10 mouse cellular contexts compared by ENCODE assay signal in the genomic region with DNA sequence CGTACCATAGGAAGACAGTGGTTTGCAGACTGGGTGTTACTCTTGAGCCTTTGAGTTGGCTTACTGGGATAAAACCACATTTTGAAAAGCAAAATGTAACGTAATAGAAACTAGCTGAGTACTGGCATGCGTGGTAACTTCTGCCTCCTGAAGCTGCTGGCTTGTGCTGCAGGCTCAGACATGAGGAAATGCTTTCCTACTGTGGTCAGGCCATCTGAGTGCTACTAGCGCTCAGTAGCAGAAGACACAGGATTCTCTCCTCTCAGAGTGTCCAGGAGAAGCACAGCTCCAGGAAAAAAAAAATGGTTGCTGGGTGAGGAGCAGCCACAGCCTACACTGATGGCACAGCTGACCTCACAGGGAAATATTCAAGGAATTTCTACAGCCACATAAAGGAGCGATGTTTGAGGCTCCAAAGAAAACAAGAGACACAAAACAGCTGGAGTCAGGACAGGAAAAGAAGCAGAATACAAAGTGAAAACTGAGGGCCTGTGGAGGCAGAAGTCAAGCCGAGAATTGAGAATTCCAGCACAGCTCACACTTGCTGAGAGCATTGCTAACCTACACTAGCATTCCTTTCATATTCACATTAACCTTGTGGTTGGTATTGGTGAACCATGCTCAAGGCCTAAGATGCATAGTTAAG. TPM values are rescaled to one million over a fixed set of nuclear protein-coding genes. Genes with fewer than 3 reads are reported as not detected.
A peak's percentile ranks its signal among the peaks of the same experiment; 100 is the strongest.
DNase-seq lines count a peak whose midpoint lies in the region; ATAC-seq and TF ChIP-seq lines count a peak whose summit lies in the region.
"Had no signal": no experiment of that assay in that cellular context is flagged by ENCODE, and none has a peak within 500 bp of the region (broad histone marks: within the 10 kb centered on the region; RNA-seq: fewer than 3 reads in every experiment).

No protein-coding gene starts in this region.

- H3K27me3 ChIP-seq in kidney, embryonic 15.5 days, result no peaks in the 10 kb centered on the region
- H3K27me3 ChIP-seq in heart, embryonic 16.5 days (ENCODE audit: control insufficient read depth, insufficient read depth, low read length), result peaks cover 2% of the 10 kb centered on the region; the same call in 1 of the 2 replicates
- H3K27me3 ChIP-seq in myocyte (ENCODE audit: control insufficient read depth, insufficient read depth, insufficient read length), result no peaks in the 10 kb centered on the region

- no peaks in the 10 kb centered on the region for H3K36me3 ChIP-seq in kidney, embryonic 15.5 days
- no peaks in the 10 kb centered on the region for H3K36me3 ChIP-seq in heart, embryonic 16.5 days (ENCODE audit: control insufficient read depth, insufficient read depth)
- H3K36me3 ChIP-seq in myocyte (ENCODE audit: control insufficient read depth, insufficient read depth), result no peaks in the 10 kb centered on the region

- 39% methylated on average over 6 of the region's 6 CpGs for WGBS in kidney, embryonic 15.5 days
- WGBS in heart, embryonic 16.5 days, result 32% methylated on average over 6 of the region's 6 CpGs

- no peak overlapping the region for H3K9ac ChIP-seq in kidney, embryonic 15.5 days
- no peak overlapping the region for H3K9ac ChIP-seq in heart, embryonic 16.5 days (ENCODE audit: low read length)

- no peaks in the 10 kb centered on the region for H3K79me2 ChIP-seq in myocyte (ENCODE audit: control insufficient read depth, insufficient read depth)

- H3ac ChIP-seq in myocyte (ENCODE audit: control insufficient read depth, insufficient read length), result no peak overlapping the region

- H3K4me2 ChIP-seq in kidney, embryonic 15.5 days, result no peak overlapping the region
- H3K4me2 ChIP-seq in heart, embryonic 16.5 days (ENCODE audit: low read depth, low read length), result no peak overlapping the region
- H3K4me2 ChIP-seq in myocyte (ENCODE audit: low read depth), result peak overlapping the region; percentile 63
- H3K4me2 ChIP-seq: liver, embryonic 11.5 days had no signal

- peak overlapping the region; percentile 59 for H3K27ac ChIP-seq in kidney, embryonic 15.5 days
- H3K27ac ChIP-seq in heart, embryonic 16.5 days (ENCODE audit: low read length), result peak overlapping the region; percentile 63

- no peak overlapping the region for H3K4me3 ChIP-seq in kidney, embryonic 15.5 days (replicated peaks)
- H3K4me3 ChIP-seq in heart, embryonic 16.5 days (ENCODE audit: low read length), result no peak overlapping the region
- no peak overlapping the region for H3K4me3 ChIP-seq in myocyte

- TF ChIP-seq POLR2A in myocyte (IDR thresholded peaks at IDR 0.05; ENCODE audit: insufficient read length, low read depth), result no peak

- H3K9me3 ChIP-seq in kidney, embryonic 15.5 days (replicated peaks), result no peaks in the 10 kb centered on the region
- H3K9me3 ChIP-seq in heart, embryonic 16.5 days (replicated peaks; ENCODE audit: control insufficient read depth, low read length), result no peaks in the 10 kb centered on the region

- peaks cover 26% of the 10 kb centered on the region for H3K4me1 ChIP-seq in kidney, embryonic 15.5 days
- peaks cover 11% of the 10 kb centered on the region for H3K4me1 ChIP-seq in heart, embryonic 16.5 days (ENCODE audit: control insufficient read depth, insufficient read depth, low read length)

- ATAC-seq in kidney, embryonic 15.5 days (replicated peaks; ENCODE audit: low FRiP score), result 0 out of 2 replicates have a peak, but pooled peaks have one; percentile 22
- ATAC-seq in heart, embryonic 16.5 days (replicated peaks; ENCODE audit: extremely low read depth, insufficient read depth, low FRiP score), result peak; percentile 34
- no peak for ATAC-seq in erythroid progenitor cell, adult 5-6 weeks (replicated peaks; ENCODE audit: low FRiP score, poor library complexity, severe bottlenecking)

- no peak for DNase-seq in kidney, postnatal 36 days
- DNase-seq in ZHBTc4 (ENCODE audit: low read depth, low spot score), result peak; percentile 31
- DNase-seq in adrenal gland, adult 18-20 months (ENCODE audit: low spot score in 2 of 2), result no peak
- DNase-seq: retina, postnatal 1 day; thymus, postnatal 14 days had no signal

TF ChIP-seq in myocyte, 11 proteins besides CTCF, POLR2A, EP300 and RAD21:
- no peak for TF ChIP-seq REST (IDR thresholded peaks at IDR 0.05; ENCODE audit: insufficient read depth, insufficient read length)
- no peak for TF ChIP-seq TCF3 (IDR thresholded peaks at IDR 0.05; ENCODE audit: insufficient read length, low read depth)
- TF ChIP-seq SRF (IDR thresholded peaks at IDR 0.05; ENCODE audit: control insufficient read depth, insufficient read length, low read depth), result no peak
- TF ChIP-seq E2F4 (IDR thresholded peaks at IDR 0.05; ENCODE audit: insufficient read depth), result no peak
- TF ChIP-seq TCF12 (IDR thresholded peaks at IDR 0.05; ENCODE audit: insufficient read depth, poor library complexity, severe bottlenecking), result peak; percentile 9
- no peak for TF ChIP-seq POLR2AphosphoS2 (IDR thresholded peaks at IDR 0.05; ENCODE audit: insufficient read length, low read depth)
- no peak for TF ChIP-seq USF1 (IDR thresholded peaks at IDR 0.05; ENCODE audit: low read depth)
- no peak for TF ChIP-seq MAX (IDR thresholded peaks at IDR 0.05; ENCODE audit: low read depth)
- no peak for TF ChIP-seq CEBPB (IDR thresholded peaks at IDR 0.05; ENCODE audit: insufficient read depth, poor library complexity, severe bottlenecking)
- TF ChIP-seq MYOD1 (IDR thresholded peaks at IDR 0.05; ENCODE audit: control insufficient read depth in 1 of 3, insufficient read length in 2 of 3, low read depth in 2 of 3), result peak in 2 of 3 experiments; percentile 45
- TF ChIP-seq MYOG (IDR thresholded peaks at IDR 0.05; ENCODE audit: control insufficient read depth in 1 of 3, insufficient read depth in 1 of 3, insufficient read length in 2 of 3, low read depth in 2 of 3), result no peak

RNA-seq across cellular contexts. Expression of gene Hhat, which starts 8.0 kb away (rescaled TPM):
- 13.7 and 15.4 TPM in 2 replicates for polyA plus RNA-seq in kidney, embryonic 15.5 days (2015; fragmentation: Nextera tagmentation; extraction: Ambion mirVana)
- 5.6 and 6.7 TPM in 2 replicates for polyA plus RNA-seq in heart, embryonic 16.5 days (2015; fragmentation: Nextera tagmentation; extraction: Ambion mirVana)
- 4.4 TPM for polyA plus RNA-seq in myocyte (2012; fragmentation: generic; extraction: Trizol)
- total RNA-seq in erythroid progenitor cell, adult 5-6 weeks (2015; ENCODE audit: low replicate concordance), result not detected in 2 replicates
- total RNA-seq in erythroid progenitor cell, adult 5-6 weeks (2017; ENCODE audit: low replicate concordance), result 0.51 TPM in 1 of 2 replicates, not detected in the other
- total RNA-seq in adrenal gland, adult 18-20 months (2021), result 1 to 10 TPM; 2.7 to 4.8 TPM
